Mouse (Mus musculus): ENCODE measurements at regions not wholly inside any gene's neighbourhood (a gene's known extent, or its start where the extent isn't known, plus 50 kb on each side); places are given as distances from the start of the nearest gene placed in this dataset.

GRCm38 (mm10) chr13:15283065-15283464, 180.0 kb upstream of the Gli3 start:
- Histone ChIP-seq H3K9ac (ENCODE audit: low read depth, low read length, severe bottlenecking) (no peak overlapping the region), H3K36me3 (ENCODE audit: control insufficient read depth, insufficient read depth, low read length) (no peaks in the 10 kb centered on the region), H3K4me3 (replicated peaks; ENCODE audit: low read length) (no peak overlapping the region), H3K27me3 (ENCODE audit: control insufficient read depth, insufficient read depth, low read length) (no peaks in the 10 kb centered on the region), H3K27ac (replicated peaks; ENCODE audit: low read depth, low read length) (no peak overlapping the region), H3K4me1 (ENCODE audit: control insufficient read depth, insufficient read depth, low read length) (no peaks in the 10 kb centered on the region), H3K4me2 (replicated peaks; ENCODE audit: low read depth, low read length, severe bottlenecking) (no peak overlapping the region), H3K9me3 (ENCODE audit: control insufficient read depth, low read length) (peaks cover 7% of the 10 kb centered on the region; the same call in 1 of the 2 replicates)
- TF ChIP-seq POLR2A (IDR thresholded peaks at IDR 0.05; ENCODE audit: borderline replicate concordance, extremely low read depth, insufficient read depth, insufficient read length): no peak
- DNase-seq (ENCODE audit: low spot score) (no peak), ATAC-seq (ENCODE audit: low FRiP score, low read depth) (peak; percentile 44; the same call in 1 of the 2 replicates)
- WGBS: 52% methylated on average over 2 of the region's 2 CpGs

- Histone ChIP-seq H3K27me3 (ENCODE audit: control insufficient read depth, insufficient read depth, low read length) (no peaks in the 10 kb centered on the region), H3K4me3 (replicated peaks; ENCODE audit: low read length) (no peak overlapping the region), H3K9ac (ENCODE audit: low read depth, low read length, severe bottlenecking) (no peak overlapping the region), H3K27ac (replicated peaks; ENCODE audit: low read depth, low read length) (no peak overlapping the region), H3K4me1 (ENCODE audit: control insufficient read depth, insufficient read depth, low read length) (no peaks in the 10 kb centered on the region), H3K9me3 (ENCODE audit: control insufficient read depth, low read length) (no peaks in the 10 kb centered on the region; the same call in 1 of the 2 replicates), H3K36me3 (ENCODE audit: control insufficient read depth, insufficient read depth, low read length) (no peaks in the 10 kb centered on the region), H3K4me2 (replicated peaks; ENCODE audit: low read depth, low read length, severe bottlenecking) (no peak overlapping the region)
- no peak for TF ChIP-seq POLR2A (IDR thresholded peaks at IDR 0.05; ENCODE audit: borderline replicate concordance, extremely low read depth, insufficient read depth, insufficient read length)
- 34% methylated on average over 2 of the region's 2 CpGs for WGBS
- DNase-seq (ENCODE audit: low spot score) (peak; percentile 81), ATAC-seq (ENCODE audit: low FRiP score, low read depth) (peak; percentile 77; the same call in 1 of the 2 replicates)
These were observed 164.6 kb upstream of the Gli3 start for GRCm38 (mm10) chr13:15298457-15298856.

- no peak for TF ChIP-seq POLR2A (IDR thresholded peaks at IDR 0.05; ENCODE audit: borderline replicate concordance, extremely low read depth, insufficient read depth, insufficient read length)
- Histone ChIP-seq H3K36me3 (ENCODE audit: control insufficient read depth, insufficient read depth, low read length) (no peaks in the 10 kb centered on the region), H3K4me2 (replicated peaks; ENCODE audit: low read depth, low read length, severe bottlenecking) (no peak overlapping the region), H3K27me3 (ENCODE audit: control insufficient read depth, insufficient read depth, low read length) (no peaks in the 10 kb centered on the region), H3K4me3 (replicated peaks; ENCODE audit: low read length) (no peak overlapping the region), H3K9ac (ENCODE audit: low read depth, low read length, severe bottlenecking) (no peak overlapping the region), H3K27ac (replicated peaks; ENCODE audit: low read depth, low read length) (no peak overlapping the region), H3K9me3 (ENCODE audit: control insufficient read depth, low read length) (no peaks in the 10 kb centered on the region), H3K4me1 (ENCODE audit: control insufficient read depth, insufficient read depth, low read length) (peaks cover 10% of the 10 kb centered on the region)
- ATAC-seq (ENCODE audit: low FRiP score, low read depth) (peak; percentile 84), DNase-seq (ENCODE audit: low spot score) (peak; percentile 81)
- 18% methylated on average over 4 of the region's 4 CpGs for WGBS
These were observed 137.6 kb upstream of the Gli3 start for GRCm38 (mm10) chr13:15325413-15325812.

GRCm38 (mm10) chr13:15326146-15326545, 136.9 kb upstream of the Gli3 start:
- 26% methylated on average over 3 of the region's 3 CpGs for WGBS
- TF ChIP-seq POLR2A (IDR thresholded peaks at IDR 0.05; ENCODE audit: borderline replicate concordance, extremely low read depth, insufficient read depth, insufficient read length): no peak
- no peaks in the 10 kb centered on the region for H3K9me3 ChIP-seq (ENCODE audit: control insufficient read depth, low read length)
- peaks cover 10% of the 10 kb centered on the region for H3K4me1 ChIP-seq (ENCODE audit: control insufficient read depth, insufficient read depth, low read length)
- no peak overlapping the region for H3K4me3 ChIP-seq (replicated peaks; ENCODE audit: low read length)
- peak; percentile 42 for ATAC-seq (ENCODE audit: low FRiP score, low read depth)
- no peaks in the 10 kb centered on the region for H3K36me3 ChIP-seq (ENCODE audit: control insufficient read depth, insufficient read depth, low read length)
- DNase-seq (ENCODE audit: low spot score): peak; percentile 62
- H3K27ac ChIP-seq (replicated peaks; ENCODE audit: low read depth, low read length): no peak overlapping the region
- H3K4me2 ChIP-seq (replicated peaks; ENCODE audit: low read depth, low read length, severe bottlenecking): no peak overlapping the region
- no peak overlapping the region for H3K9ac ChIP-seq (ENCODE audit: low read depth, low read length, severe bottlenecking)
- no peaks in the 10 kb centered on the region for H3K27me3 ChIP-seq (ENCODE audit: control insufficient read depth, insufficient read depth, low read length)

- Histone ChIP-seq H3K9ac (ENCODE audit: low read depth, low read length, severe bottlenecking) (no peak overlapping the region), H3K27ac (replicated peaks; ENCODE audit: low read depth, low read length) (no peak overlapping the region), H3K4me1 (ENCODE audit: control insufficient read depth, insufficient read depth, low read length) (peaks cover 10% of the 10 kb centered on the region), H3K27me3 (ENCODE audit: control insufficient read depth, insufficient read depth, low read length) (no peaks in the 10 kb centered on the region), H3K4me3 (replicated peaks; ENCODE audit: low read length) (no peak overlapping the region), H3K9me3 (ENCODE audit: control insufficient read depth, low read length) (no peaks in the 10 kb centered on the region), H3K4me2 (replicated peaks; ENCODE audit: low read depth, low read length, severe bottlenecking) (no peak overlapping the region), H3K36me3 (ENCODE audit: control insufficient read depth, insufficient read depth, low read length) (no peaks in the 10 kb centered on the region)
- DNase-seq (ENCODE audit: low spot score) (no peak), ATAC-seq (ENCODE audit: low FRiP score, low read depth) (no peak)
- 91% methylated on average over 3 of the region's 3 CpGs for WGBS
- no peak for TF ChIP-seq POLR2A (IDR thresholded peaks at IDR 0.05; ENCODE audit: borderline replicate concordance, extremely low read depth, insufficient read depth, insufficient read length)
These were observed 133.5 kb upstream of the Gli3 start for GRCm38 (mm10) chr13:15329561-15329960.

DNA sequence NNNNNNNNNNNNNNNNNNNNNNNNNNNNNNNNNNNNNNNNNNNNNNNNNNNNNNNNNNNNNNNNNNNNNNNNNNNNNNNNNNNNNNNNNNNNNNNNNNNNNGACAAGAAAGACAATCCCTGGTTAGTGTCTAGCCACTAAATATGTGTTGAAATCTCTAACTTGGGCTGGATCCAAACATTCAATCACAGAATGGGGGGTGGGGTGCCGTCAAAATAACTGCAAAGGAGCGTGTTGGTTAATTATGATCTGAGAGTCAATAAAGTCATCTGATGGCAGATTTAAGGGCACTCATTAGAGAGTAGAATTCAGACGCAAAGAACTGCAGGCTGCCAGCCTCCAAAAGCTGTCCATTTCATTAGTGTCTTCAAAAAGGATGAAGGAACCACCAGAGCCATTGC, 119.6 kb upstream of the Gli3 start:
- no peaks in the 10 kb centered on the region for H3K27me3 ChIP-seq (ENCODE audit: control insufficient read depth, insufficient read depth, low read length)
- no peak overlapping the region for H3K4me2 ChIP-seq (replicated peaks; ENCODE audit: low read depth, low read length, severe bottlenecking)
- WGBS: 16% methylated on average over 3 of the region's 3 CpGs
- no peaks in the 10 kb centered on the region for H3K9me3 ChIP-seq (ENCODE audit: control insufficient read depth, low read length)
- DNase-seq (ENCODE audit: low spot score): peak; percentile 37
- H3K4me3 ChIP-seq (replicated peaks; ENCODE audit: low read length): no peak overlapping the region
- peak; percentile 44; the same call in 1 of the 2 replicates for ATAC-seq (ENCODE audit: low FRiP score, low read depth)
- TF ChIP-seq POLR2A (IDR thresholded peaks at IDR 0.05; ENCODE audit: borderline replicate concordance, extremely low read depth, insufficient read depth, insufficient read length): no peak
- peaks cover 26% of the 10 kb centered on the region for H3K4me1 ChIP-seq (ENCODE audit: control insufficient read depth, insufficient read depth, low read length)
- H3K27ac ChIP-seq (replicated peaks; ENCODE audit: low read depth, low read length): no peak overlapping the region
- H3K36me3 ChIP-seq (ENCODE audit: control insufficient read depth, insufficient read depth, low read length): no peaks in the 10 kb centered on the region
- no peak overlapping the region for H3K9ac ChIP-seq (ENCODE audit: low read depth, low read length, severe bottlenecking)
